Mouse (Mus musculus): ENCODE measurements around the gene Slc9a3r1. TPM values are rescaled to one million over a fixed set of nuclear protein-coding genes. Genes with fewer than 3 reads are reported as not detected.

Gene Slc9a3r1
- polyA plus RNA-seq (2016; fragmentation: Nextera tagmentation; extraction: Ambion mirVana), result 29.5 and 74.6 TPM in 2 replicates

DNA sequence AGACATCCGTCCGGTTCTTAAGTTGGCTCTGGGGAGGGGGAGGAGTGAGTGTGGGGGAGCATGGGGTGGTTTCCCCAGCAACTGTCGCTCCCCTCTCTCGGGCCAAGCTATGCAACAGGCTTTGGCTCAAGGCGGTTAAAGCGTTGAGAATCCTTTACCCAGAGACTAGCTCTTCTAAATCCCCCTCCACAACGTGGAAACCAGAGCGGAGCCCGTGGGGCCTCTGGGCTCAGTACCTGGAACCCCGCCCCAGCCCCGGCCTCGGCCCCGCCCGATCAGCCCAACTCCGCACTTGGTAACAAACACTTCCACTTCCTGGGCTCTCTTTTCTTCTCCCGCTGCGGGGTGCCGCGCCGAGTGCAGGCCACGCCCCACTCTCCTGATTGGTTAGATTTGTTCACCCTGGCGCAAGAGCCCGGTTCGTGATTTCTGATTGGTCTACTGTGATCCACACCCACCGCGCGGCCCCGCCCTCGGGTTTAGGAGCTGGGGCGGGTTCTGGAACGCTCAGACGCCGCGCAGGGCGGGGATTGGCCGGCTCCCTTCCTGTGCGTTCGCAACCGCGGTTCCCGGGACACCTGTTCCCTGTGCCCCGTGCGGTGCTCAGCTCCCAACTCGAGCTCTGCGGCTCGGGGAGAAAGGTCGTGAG is at the start of gene Slc9a3r1:
Gene Slc9a3r1, plus strand, starts transcription at position 510 of the 649 bp plus-strand sequence.
- peaks cover 59% of the 10 kb centered on the region for H3K4me1 ChIP-seq
- under 1% methylated on average over 47 of the region's 47 CpGs for WGBS
- peak; percentile 98 for DNase-seq (ENCODE audit: low spot score)
- no peaks in the 10 kb centered on the region for H3K36me3 ChIP-seq
- H3K27me3 ChIP-seq (ENCODE audit: insufficient read depth, poor library complexity, severe bottlenecking), result peaks cover 17% of the 10 kb centered on the region; the same call in 1 of the 2 replicates
- H3K4me3 ChIP-seq, result peak within 1 kb of the TSS; percentile 72
- no peaks in the 10 kb centered on the region for H3K9me3 ChIP-seq
- H3K27ac ChIP-seq, result peak within 1 kb of the TSS; percentile 84

DNA sequence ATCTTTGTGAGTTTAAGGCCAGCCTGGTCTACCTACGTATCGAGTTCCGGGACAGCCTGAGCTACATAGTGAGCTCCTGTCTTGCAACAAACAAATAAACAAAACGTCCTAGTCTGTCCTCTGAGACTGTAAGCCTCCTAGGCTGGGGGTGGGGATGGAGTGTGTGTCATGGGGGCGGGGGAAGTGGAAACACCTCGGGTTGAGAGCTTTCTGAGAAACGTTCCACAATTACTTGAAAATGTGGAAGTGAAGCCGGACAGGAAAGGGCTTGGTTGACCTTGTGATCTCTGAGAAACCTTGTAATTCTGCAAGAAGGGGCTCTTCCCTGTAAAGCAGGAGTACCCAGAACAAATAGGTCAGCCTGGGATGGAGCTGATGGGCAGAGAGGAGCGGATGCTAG is 43.7 kb upstream of the Slc9a3r1 start:
- Histone ChIP-seq H3K36me3 (no peaks in the 10 kb centered on the region), H3K9me3 (no peaks in the 10 kb centered on the region), H3K4me3 (no peak overlapping the region), H3K4me1 (0 out of 2 replicates have a peak, but pooled peaks cover 5% of the 10 kb centered on the region), H3K27ac (no peak overlapping the region), H3K27me3 (ENCODE audit: insufficient read depth, poor library complexity, severe bottlenecking) (no peaks in the 10 kb centered on the region)
- WGBS, result 64% methylated on average over 9 of the region's 9 CpGs
- no peak for DNase-seq (ENCODE audit: low spot score)

DNA sequence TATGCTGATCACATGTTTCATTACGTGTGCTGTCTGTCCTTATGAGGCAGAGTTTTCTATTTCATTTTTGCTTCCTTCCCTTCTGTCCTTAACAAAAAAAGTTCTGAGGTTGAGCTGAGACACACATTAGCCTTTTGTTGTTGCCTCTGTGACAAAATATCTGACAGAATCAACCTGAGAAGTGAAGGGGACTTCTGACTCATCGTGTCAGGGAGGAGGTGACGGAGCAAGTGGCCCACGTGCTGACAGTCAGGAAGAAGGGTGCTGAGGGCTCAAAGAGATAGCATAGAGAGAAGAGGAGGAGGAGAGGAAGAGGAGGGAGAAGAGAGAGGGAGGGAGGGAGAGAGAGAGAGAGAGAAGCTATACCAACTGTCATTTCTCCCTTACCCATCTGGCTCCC is 34.7 kb upstream of the Slc9a3r1 start:
- H3K36me3 ChIP-seq, result no peaks in the 10 kb centered on the region
- 36% methylated on average over 4 of the region's 4 CpGs for WGBS
- H3K27me3 ChIP-seq (ENCODE audit: insufficient read depth, poor library complexity, severe bottlenecking), result no peaks in the 10 kb centered on the region
- H3K4me1 ChIP-seq, result no peaks in the 10 kb centered on the region
- no peaks in the 10 kb centered on the region for H3K9me3 ChIP-seq
- H3K27ac ChIP-seq, result no peak overlapping the region
- no peak for DNase-seq (ENCODE audit: low spot score)
- H3K4me3 ChIP-seq, result no peak overlapping the region

DNA sequence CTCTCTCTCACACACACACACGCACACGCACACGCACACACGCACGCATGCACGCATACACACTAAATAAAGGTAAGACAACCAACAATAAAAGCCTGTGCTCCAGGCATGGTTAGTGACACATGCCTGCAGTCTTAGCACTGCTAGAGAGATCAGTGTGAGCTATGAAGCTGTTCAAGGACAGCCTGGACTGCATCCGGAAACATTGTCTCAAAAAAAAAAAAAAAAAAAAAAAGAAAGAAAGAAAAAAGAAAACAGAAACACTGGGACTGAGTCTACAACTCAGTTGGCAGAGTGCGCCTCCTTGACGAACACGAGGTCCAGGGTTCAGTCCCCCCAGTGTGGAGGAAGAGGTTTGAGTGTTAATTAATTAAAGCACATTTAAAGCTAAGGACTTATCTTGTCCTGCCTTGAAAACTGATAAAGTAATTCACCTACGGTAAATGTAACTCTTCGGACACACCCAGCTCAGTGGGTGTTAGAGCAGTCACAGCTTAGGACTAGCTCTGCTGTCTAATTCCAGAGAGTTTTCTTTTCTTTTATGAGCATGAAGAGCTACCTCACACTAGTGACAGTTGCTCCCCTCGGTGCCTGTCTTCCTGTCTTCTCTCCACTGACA is 33.5 kb upstream of the Slc9a3r1 start:
- DNase-seq (ENCODE audit: low spot score), result no peak
- 82% methylated on average over 13 of the region's 13 CpGs for WGBS
- Histone ChIP-seq H3K4me3 (no peak overlapping the region), H3K27ac (no peak overlapping the region), H3K27me3 (ENCODE audit: insufficient read depth, poor library complexity, severe bottlenecking) (no peaks in the 10 kb centered on the region), H3K9me3 (no peaks in the 10 kb centered on the region), H3K4me1 (no peaks in the 10 kb centered on the region), H3K36me3 (no peaks in the 10 kb centered on the region)

DNA sequence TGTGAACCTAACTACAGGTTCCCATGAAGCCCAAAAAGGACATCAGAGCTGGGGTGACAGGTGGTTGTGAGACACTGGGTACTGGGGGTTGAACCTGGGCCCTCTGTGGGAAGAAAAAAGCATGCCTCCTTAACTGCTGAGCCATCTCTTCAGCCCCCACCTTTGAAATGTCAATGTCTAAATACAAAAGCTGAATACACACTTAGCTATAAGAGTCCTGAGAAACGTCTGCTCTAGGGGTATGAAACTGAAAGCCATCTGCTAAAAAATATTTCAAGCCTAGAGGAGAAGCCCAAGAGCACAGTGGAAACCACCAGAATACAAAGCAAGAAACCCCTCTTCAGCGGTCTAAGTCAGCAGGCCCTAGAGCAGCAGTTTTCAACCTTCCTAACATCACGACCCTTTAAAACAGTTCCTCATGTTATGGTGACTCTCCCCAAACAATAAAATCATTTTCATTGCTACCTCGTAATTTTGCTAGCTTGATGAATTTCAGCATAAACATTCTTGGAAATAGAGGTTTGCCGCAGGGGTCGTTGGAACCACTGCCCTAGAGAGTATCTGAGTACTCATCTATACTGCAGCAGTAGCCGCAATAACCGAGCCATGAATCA is 31.3 kb upstream of the Slc9a3r1 start:
- Histone ChIP-seq H3K4me1 (no peaks in the 10 kb centered on the region), H3K27me3 (ENCODE audit: insufficient read depth, poor library complexity, severe bottlenecking) (no peaks in the 10 kb centered on the region), H3K9me3 (no peaks in the 10 kb centered on the region), H3K27ac (no peak overlapping the region), H3K4me3 (no peak overlapping the region), H3K36me3 (no peaks in the 10 kb centered on the region)
- DNase-seq (ENCODE audit: low spot score), result no peak
- WGBS, result 79% methylated on average over 8 of the region's 8 CpGs

DNA sequence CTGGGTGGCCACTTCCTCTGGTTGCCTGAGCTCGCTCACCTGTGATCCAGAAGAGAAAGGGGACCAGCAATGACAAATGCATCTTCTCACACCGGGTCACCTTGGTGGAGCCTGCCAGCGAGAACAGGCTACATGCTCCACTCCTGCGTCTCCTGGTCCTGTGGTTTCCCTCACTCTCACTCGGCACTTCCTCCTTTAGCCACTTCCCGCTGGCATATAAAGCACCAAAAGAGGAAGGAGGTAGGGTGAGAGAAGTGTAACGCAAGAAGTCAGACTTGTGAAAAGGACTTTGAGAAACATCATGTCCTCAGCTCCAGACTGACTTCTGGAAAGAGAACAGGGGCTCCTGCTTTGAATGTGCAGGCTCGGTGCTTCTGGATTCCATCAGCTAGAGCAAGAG is 29.3 kb upstream of the Slc9a3r1 start, which contains the start of gene Cd300lf:
Gene Cd300lf, minus strand, starts transcription at position 193 of the 400 bp plus-strand sequence.
- WGBS, result 70% methylated on average over 8 of the region's 8 CpGs
- no peak within 1 kb of the TSS for H3K27ac ChIP-seq
- H3K4me3 ChIP-seq, result no peak within 1 kb of the TSS
- no peaks in the 10 kb centered on the region for H3K36me3 ChIP-seq
- no peaks in the 10 kb centered on the region for H3K27me3 ChIP-seq (ENCODE audit: insufficient read depth, poor library complexity, severe bottlenecking)
- no peak for DNase-seq (ENCODE audit: low spot score)
- no peaks in the 10 kb centered on the region for H3K9me3 ChIP-seq
- no peaks in the 10 kb centered on the region for H3K4me1 ChIP-seq

DNA sequence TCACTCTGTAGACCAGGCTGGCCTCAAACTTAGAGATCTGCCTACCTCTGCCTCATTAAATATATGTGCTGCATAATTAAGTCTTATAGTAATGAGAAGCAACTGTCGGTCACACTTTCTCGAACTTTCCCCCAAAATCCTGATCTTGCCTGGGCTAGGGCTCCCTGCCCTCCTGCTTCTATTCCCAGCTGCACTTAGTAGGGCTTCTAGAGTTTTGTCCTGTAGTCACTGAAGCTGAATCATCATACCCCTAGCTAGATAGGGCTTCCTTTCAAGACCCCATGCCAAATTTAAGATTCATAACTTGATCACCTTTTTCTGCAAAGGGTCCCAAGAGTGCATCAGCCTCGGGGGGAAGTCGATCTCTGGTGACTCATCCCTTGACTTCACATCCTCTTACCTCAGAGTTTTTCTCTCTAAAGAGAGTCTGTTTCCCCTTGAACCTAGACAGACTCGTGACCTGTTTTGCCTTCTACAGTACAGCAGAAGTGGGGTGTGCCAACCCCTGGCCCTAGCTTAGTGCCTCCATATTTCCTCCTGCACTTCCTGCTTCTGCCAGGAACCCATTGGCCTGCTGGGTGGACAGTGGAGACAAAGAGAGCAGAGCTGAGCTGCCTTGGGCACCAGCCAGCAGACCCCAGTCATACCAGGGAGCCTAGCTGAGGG is 24.4 kb upstream of the Slc9a3r1 start:
- no peaks in the 10 kb centered on the region for H3K36me3 ChIP-seq
- H3K27ac ChIP-seq, result no peak overlapping the region
- WGBS, result 65% methylated on average over 5 of the region's 5 CpGs
- no peaks in the 10 kb centered on the region for H3K27me3 ChIP-seq (ENCODE audit: insufficient read depth, poor library complexity, severe bottlenecking)
- no peaks in the 10 kb centered on the region for H3K9me3 ChIP-seq
- H3K4me3 ChIP-seq, result no peak overlapping the region
- H3K4me1 ChIP-seq, result no peaks in the 10 kb centered on the region
- no peak for DNase-seq (ENCODE audit: low spot score)

DNA sequence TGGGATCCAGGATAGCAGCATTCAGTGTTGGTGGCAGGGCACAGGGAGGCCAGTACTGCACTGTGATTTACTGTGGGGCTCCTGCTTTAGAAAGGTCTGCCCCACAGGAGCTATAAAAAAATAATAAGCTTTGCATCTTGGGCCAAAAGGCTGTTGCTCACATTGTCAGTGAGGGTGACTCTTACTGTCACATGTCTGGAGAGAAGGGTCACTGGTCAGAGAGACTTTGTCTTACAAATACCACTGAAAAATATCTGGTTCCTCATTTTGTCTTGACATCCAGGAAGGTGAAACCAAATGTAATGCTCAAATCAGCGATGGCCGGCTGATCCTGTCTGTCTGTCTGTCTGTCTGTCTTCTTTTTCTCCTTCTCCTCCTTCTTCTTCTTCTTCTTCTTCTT is 21.2 kb upstream of the Slc9a3r1 start:
- Histone ChIP-seq H3K4me3 (no peak overlapping the region), H3K27ac (no peak overlapping the region), H3K27me3 (ENCODE audit: insufficient read depth, poor library complexity, severe bottlenecking) (peaks cover 3% of the 10 kb centered on the region; the same call in 1 of the 2 replicates), H3K4me1 (no peaks in the 10 kb centered on the region), H3K36me3 (no peaks in the 10 kb centered on the region), H3K9me3 (no peaks in the 10 kb centered on the region)
- DNase-seq (ENCODE audit: low spot score), result no peak
- 81% methylated on average over 2 of the region's 2 CpGs for WGBS

DNA sequence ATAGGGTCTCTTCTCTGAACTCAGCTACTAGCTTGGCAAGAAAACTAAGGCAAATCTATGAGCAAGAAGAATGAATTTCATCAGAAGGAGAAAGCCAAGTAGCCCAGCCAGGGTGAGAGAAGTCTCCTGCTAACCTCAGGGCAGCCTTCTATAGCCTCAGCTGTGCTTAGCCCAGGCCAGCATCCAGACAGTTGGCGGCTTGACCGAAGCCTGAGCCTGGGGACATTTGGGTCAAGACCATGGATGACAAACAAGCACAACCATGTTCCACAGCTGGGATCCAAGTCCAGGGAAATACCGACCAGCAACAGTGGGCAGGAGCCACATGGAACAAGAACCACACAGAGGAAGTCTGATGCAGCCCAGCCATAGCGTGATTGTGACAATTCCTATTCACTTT is 15.3 kb upstream of the Slc9a3r1 start:
- Histone ChIP-seq H3K36me3 (no peaks in the 10 kb centered on the region), H3K27ac (no peak overlapping the region), H3K4me1 (peaks cover 12% of the 10 kb centered on the region; the same call in 1 of the 2 replicates), H3K27me3 (ENCODE audit: insufficient read depth, poor library complexity, severe bottlenecking) (peaks cover 15% of the 10 kb centered on the region), H3K4me3 (no peak overlapping the region), H3K9me3 (no peaks in the 10 kb centered on the region)
- DNase-seq (ENCODE audit: low spot score), result no peak
- 78% methylated on average over 4 of the region's 4 CpGs for WGBS

DNA sequence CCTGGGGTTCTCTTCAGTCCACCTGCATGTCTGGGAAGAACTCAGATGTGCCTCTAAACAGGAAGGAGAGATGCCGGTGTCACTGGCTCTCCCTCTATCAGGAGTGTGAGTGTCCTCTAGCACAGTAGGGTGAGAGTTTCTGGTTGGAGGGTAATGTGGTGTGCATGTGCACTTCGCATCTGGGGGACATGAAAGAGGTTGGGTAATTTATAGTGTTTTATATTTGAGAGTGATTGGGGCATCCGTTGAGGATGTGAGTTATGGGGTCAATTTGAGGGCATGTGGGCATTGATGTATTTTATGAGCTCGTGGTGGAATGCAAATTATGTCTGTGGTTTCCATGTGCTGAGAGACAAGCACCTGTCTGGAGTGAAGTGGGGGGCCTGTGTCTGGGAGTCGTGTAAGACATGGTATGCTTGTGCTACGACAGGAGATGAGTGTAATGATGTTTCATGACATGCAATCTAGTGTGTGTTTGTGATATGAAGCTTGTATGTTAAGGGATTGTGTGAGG is 12.3 kb upstream of the Slc9a3r1 start:
- Histone ChIP-seq H3K27me3 (ENCODE audit: insufficient read depth, poor library complexity, severe bottlenecking) (peaks cover 42% of the 10 kb centered on the region), H3K27ac (no peak overlapping the region), H3K36me3 (no peaks in the 10 kb centered on the region), H3K4me3 (no peak overlapping the region), H3K9me3 (no peaks in the 10 kb centered on the region), H3K4me1 (peaks cover 37% of the 10 kb centered on the region)
- DNase-seq (ENCODE audit: low spot score), result no peak
- 75% methylated on average over 6 of the region's 6 CpGs for WGBS

DNA sequence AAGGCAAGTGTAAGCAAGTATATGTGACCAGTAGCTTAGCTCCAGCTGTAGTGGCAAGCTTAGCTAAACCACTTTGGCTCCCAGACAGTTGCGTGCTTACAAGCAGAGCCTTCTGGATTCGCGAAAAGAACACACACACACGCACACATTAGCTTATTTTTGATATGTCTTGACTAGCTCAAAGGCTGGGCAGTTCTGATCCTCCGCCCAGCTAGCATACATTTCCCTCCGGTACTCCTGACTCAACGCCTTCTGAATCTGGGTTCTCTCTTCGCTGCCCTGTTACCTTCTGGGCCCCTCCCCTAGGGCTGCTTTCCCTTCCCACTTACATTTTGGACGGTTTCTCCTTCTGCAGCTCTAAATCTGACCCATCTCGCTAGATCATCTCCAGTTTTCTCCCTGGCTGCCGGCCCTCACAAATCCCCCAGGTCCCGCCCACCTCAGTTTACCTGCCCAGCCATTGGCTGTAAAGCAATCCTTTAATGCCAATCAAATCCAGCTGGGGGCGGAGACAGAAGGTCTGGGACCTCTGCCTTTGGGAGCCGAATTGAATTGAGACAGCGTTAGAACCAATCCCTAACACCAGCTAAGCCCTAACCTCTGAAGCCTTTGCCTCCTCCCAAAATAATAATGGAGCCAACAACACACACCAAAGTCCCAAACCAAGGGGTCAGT is 11.2 kb upstream of the Slc9a3r1 start:
- WGBS, result 7% methylated on average over 15 of the region's 15 CpGs
- Histone ChIP-seq H3K27ac (no peak overlapping the region), H3K27me3 (ENCODE audit: insufficient read depth, poor library complexity, severe bottlenecking) (peaks cover 53% of the 10 kb centered on the region), H3K36me3 (no peaks in the 10 kb centered on the region), H3K4me1 (peaks cover 37% of the 10 kb centered on the region), H3K9me3 (no peaks in the 10 kb centered on the region), H3K4me3 (peak overlapping the region; percentile 51)
- DNase-seq (ENCODE audit: low spot score), result peak; percentile 84

DNA sequence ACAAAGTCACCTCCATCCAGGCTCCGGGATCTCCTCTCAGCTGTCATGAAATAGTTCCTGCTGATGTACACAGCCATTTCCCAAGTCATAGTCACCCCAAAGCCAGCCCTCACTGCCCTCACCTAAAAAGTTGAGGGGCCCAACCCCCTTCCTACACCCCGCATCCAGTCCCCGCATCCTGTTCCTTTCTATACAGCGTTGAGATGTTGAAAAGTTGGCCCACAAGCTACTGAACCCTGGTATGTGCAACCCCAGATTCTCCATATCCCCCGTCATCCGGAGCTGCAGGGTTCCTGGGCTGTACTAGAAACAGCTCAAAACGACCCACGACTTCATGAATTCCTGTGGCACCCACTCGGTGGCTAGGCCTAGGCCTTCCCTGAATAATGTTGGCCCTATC is 10.1 kb upstream of the Slc9a3r1 start:
- no peaks in the 10 kb centered on the region for H3K9me3 ChIP-seq
- DNase-seq (ENCODE audit: low spot score), result no peak
- H3K27ac ChIP-seq, result no peak overlapping the region
- no peaks in the 10 kb centered on the region for H3K36me3 ChIP-seq
- H3K4me1 ChIP-seq, result peaks cover 45% of the 10 kb centered on the region
- H3K27me3 ChIP-seq (ENCODE audit: insufficient read depth, poor library complexity, severe bottlenecking), result peaks cover 62% of the 10 kb centered on the region
- 72% methylated on average over 9 of the region's 9 CpGs for WGBS
- peak overlapping the region; percentile 52; the same call in 1 of the 2 replicates for H3K4me3 ChIP-seq

All from heart, embryonic 10.5 days (tissue).